Mouse (Mus musculus) CH12.LX (cell line): ENCODE measurements at regions not wholly inside any gene's neighbourhood (a gene's known extent, or its start where the extent isn't known, plus 50 kb on each side); places are given as distances from the start of the nearest gene placed in this dataset.
A peak's percentile ranks its signal among the peaks of the same experiment; 100 is the strongest.
"Not testable (repeated sequence)": the region's sequence is repeated elsewhere in the genome, so short reads cannot be mapped to it uniquely, and the experiment has no call there.

ENCODE experiments used
- DNase-seq: peaks from one replicate; pipeline ENCODE4 v3.0.0-alpha.2; 2013; ENCODE audit errors: extremely low read depth
- H3K27ac ChIP-seq: 2 replicates; pipeline ENCODE4 v1.5.1; 2012; ENCODE audit warnings: low read depth, mild to moderate bottlenecking, control low read depth, moderate library complexity; ENCODE audit not compliant: insufficient read depth
- H3K27me3 ChIP-seq: replicated peaks from 2 replicates; pipeline ENCODE3; 2012; ENCODE audit warnings: inconsistent platforms
- H3K36me3 ChIP-seq, 2 experiments: replicated peaks in 1 of 2; 2 replicates each; pipeline versions ENCODE3 to v1.6.1; 2012; ENCODE audit warnings: inconsistent platforms in 1 of 2, low read length in 1 of 2, mild to moderate bottlenecking in 1 of 2, mixed read lengths in 1 of 2, moderate library complexity in 1 of 2; ENCODE audit not compliant: control insufficient read depth in 1 of 2, insufficient read depth in 1 of 2
- H3K4me1 ChIP-seq, 2 experiments: 2 replicates each; pipeline ENCODE4 v1.6.1; 2012; ENCODE audit warnings: inconsistent platforms in 1 of 2, moderate library complexity in 1 of 2; ENCODE audit not compliant: insufficient read depth in 2 of 2, control insufficient read depth in 1 of 2
- H3K4me2 ChIP-seq: 2 replicates; pipeline ENCODE4 v1.6.1; 2012; ENCODE audit warnings: low read depth, mild to moderate bottlenecking, control low read depth; ENCODE audit not compliant: poor library complexity, insufficient read depth, severe bottlenecking
- H3K4me3 ChIP-seq, 3 experiments: fragments of 150-350 bp in 1 of 3; sonication (generic) in 1 of 3; replicated peaks in 1 of 3; 2 replicates each; pipeline versions ENCODE3 to v1.5.1; 2011 to 2012; ENCODE audit warnings: low read depth in 2 of 3, low read length in 2 of 3, mild to moderate bottlenecking in 2 of 3, moderate library complexity in 2 of 3, control low read depth in 1 of 3, improper control_type of control experiment in 1 of 3, inconsistent platforms in 1 of 3, mixed read lengths in 1 of 3; ENCODE audit not compliant: poor library complexity in 1 of 3
- H3K79me2 ChIP-seq: replicated peaks from 2 replicates; pipeline ENCODE4 v1.6.1; 2012; ENCODE audit warnings: mild to moderate bottlenecking, moderate library complexity; ENCODE audit not compliant: control insufficient read depth, poor library complexity, insufficient read depth, severe bottlenecking; ENCODE audit errors: extremely low read depth
- H3K9ac ChIP-seq: 2 replicates; pipeline ENCODE4 v1.6.1; 2012; ENCODE audit warnings: low read depth, mild to moderate bottlenecking, control low read depth, moderate library complexity; ENCODE audit not compliant: insufficient read depth
- H3K9me3 ChIP-seq: replicated peaks from 2 replicates; pipeline ENCODE3; 2012; ENCODE audit warnings: low read length, inconsistent platforms, mixed read lengths
- BHLHE40 ChIP-seq: IDR thresholded peaks from 2 replicates; pipeline ENCODE4 v1.6.1; 2011; ENCODE audit warnings: mild to moderate bottlenecking, low read depth, low read length, improper control_type of control experiment
- CHD1 ChIP-seq: IDR thresholded peaks from 2 replicates; pipeline ENCODE4 v1.6.1; 2012; ENCODE audit warnings: low read depth, low read length, improper control_type of control experiment, inconsistent platforms
- CTCF ChIP-seq, 2 experiments: IDR thresholded peaks in 1 of 2; conservative IDR thresholded peaks in 1 of 2; 2 replicates each; pipeline ENCODE4 v1.5.1; 2011 to 2012; ENCODE audit warnings: low read depth in 2 of 2, low read length in 2 of 2, improper control_type of control experiment in 1 of 2, inconsistent platforms in 1 of 2, mild to moderate bottlenecking in 1 of 2, moderate library complexity in 1 of 2
- ELF1 ChIP-seq: IDR thresholded peaks from 2 replicates; pipeline ENCODE4 v1.6.1; 2014; ENCODE audit warnings: low read depth, mild to moderate bottlenecking, inconsistent platforms, low read length, improper control_type of control experiment
- EP300 ChIP-seq: IDR thresholded peaks from 2 replicates; pipeline ENCODE4 v1.6.1; 2011; ENCODE audit warnings: low read length, improper control_type of control experiment
- ETS1 ChIP-seq: conservative IDR thresholded peaks from 2 replicates; pipeline ENCODE4 v1.6.1; 2012; ENCODE audit warnings: low read depth, mild to moderate bottlenecking, inconsistent platforms, low read length, improper control_type of control experiment, moderate library complexity
- GABPA ChIP-seq: IDR thresholded peaks from 2 replicates; pipeline ENCODE4 v1.6.1; 2012; ENCODE audit warnings: low read depth, low read length, improper control_type of control experiment, inconsistent platforms; ENCODE audit not compliant: insufficient replicate concordance
- JUND ChIP-seq: conservative IDR thresholded peaks from 2 replicates; pipeline ENCODE4 v1.6.1; 2011; ENCODE audit warnings: low read depth, low read length, improper control_type of control experiment
- MAX ChIP-seq: IDR thresholded peaks from 2 replicates; pipeline ENCODE4 v1.6.1; 2011; ENCODE audit warnings: low read length, improper control_type of control experiment
- MXI1 ChIP-seq: IDR thresholded peaks from 2 replicates; pipeline ENCODE4 v1.6.1; 2011; ENCODE audit warnings: mild to moderate bottlenecking, low read depth, low read length, improper control_type of control experiment
- POLR2A ChIP-seq: IDR thresholded peaks from 2 replicates; pipeline ENCODE4 v1.6.1; 2011; ENCODE audit warnings: low read depth, mild to moderate bottlenecking, improper control_type of control experiment, low read length
- POLR2AphosphoS2 ChIP-seq: IDR thresholded peaks from 2 replicates; pipeline ENCODE4 v1.6.1; 2011; ENCODE audit warnings: low read depth, low read length, improper control_type of control experiment
- RAD21 ChIP-seq: IDR thresholded peaks from 2 replicates; pipeline ENCODE4 v1.6.1; 2011; ENCODE audit warnings: low read depth, mild to moderate bottlenecking, low read length, improper control_type of control experiment, moderate library complexity
- SIN3A ChIP-seq: IDR thresholded peaks from 2 replicates; pipeline ENCODE4 v1.6.1; 2012; ENCODE audit warnings: low read length, improper control_type of control experiment, inconsistent platforms
- TBP ChIP-seq: conservative IDR thresholded peaks from 2 replicates; pipeline ENCODE4 v1.6.1; 2011; ENCODE audit warnings: low read depth, low read length, improper control_type of control experiment
- TCF12 ChIP-seq: IDR thresholded peaks from 2 replicates; pipeline ENCODE4 v1.6.1; 2014; ENCODE audit warnings: low read depth, mild to moderate bottlenecking, inconsistent platforms, low read length, improper control_type of control experiment
- UBTF ChIP-seq: IDR thresholded peaks from 2 replicates; pipeline ENCODE4 v1.6.1; 2012; ENCODE audit warnings: low read depth, mild to moderate bottlenecking, inconsistent platforms, low read length, improper control_type of control experiment, moderate library complexity
- ZMIZ1 ChIP-seq: IDR thresholded peaks from 2 replicates; pipeline ENCODE4 v1.6.1; 2012; ENCODE audit warnings: low read depth, mild to moderate bottlenecking, inconsistent platforms, low read length, improper control_type of control experiment
- ZNF384 ChIP-seq: IDR thresholded peaks from 2 replicates; pipeline ENCODE4 v1.6.1; 2012; ENCODE audit warnings: low read depth, low read length, improper control_type of control experiment, inconsistent platforms
- dilution Hi-C: fragments of 300-500 bp; cut with MboI; formaldehyde crosslinking; loops from 2 replicates; pipeline ENCODE4 v1.14.3; 2020; ENCODE audit warnings: low sequenced_read_pairs; ENCODE audit not compliant: extremely low pct_unique_long_range_greater_than_20kb, extremely low pct_ligation_motif_present
- in situ Hi-C: fragments of 300-500 bp; cut with MboI; formaldehyde crosslinking; loops from 3 replicates; pipeline ENCODE4 v1.14.3; 2019; ENCODE audit warnings: low sequenced_read_pairs, low pct_ligation_motif_present, low pct_unique_long_range_greater_than_20kb, mixed read lengths

- H3K9ac ChIP-seq, H3K4me1 ChIP-seq, dilution Hi-C loops, H3K79me2 ChIP-seq, H3K27me3 ChIP-seq, H3K9me3 ChIP-seq, DNase-seq, in situ Hi-C loops, H3K27ac ChIP-seq, H3K4me3 ChIP-seq, H3K4me2 ChIP-seq, H3K36me3 ChIP-seq: not testable (repeated sequence)
These were observed 91.7 kb upstream of the Slc22a30 start for GRCm38 (mm10) chr19:8496561-8496960.

GRCm38 (mm10) chr19:8497526-8497925, 92.6 kb upstream of the Slc22a30 start:
- H3K27ac ChIP-seq, H3K27me3 ChIP-seq, H3K36me3 ChIP-seq, H3K4me1 ChIP-seq, H3K4me3 ChIP-seq, in situ Hi-C loops, H3K9ac ChIP-seq, H3K4me2 ChIP-seq, dilution Hi-C loops, H3K79me2 ChIP-seq, DNase-seq, H3K9me3 ChIP-seq: not testable (repeated sequence)

- peak; percentile 43 for DNase-seq
- H3K27ac ChIP-seq, H3K4me1 ChIP-seq, H3K9me3 ChIP-seq, H3K36me3 ChIP-seq, dilution Hi-C loops, H3K79me2 ChIP-seq, H3K9ac ChIP-seq, in situ Hi-C loops, H3K27me3 ChIP-seq: not testable (repeated sequence)
- TF ChIP-seq CTCF (conservative IDR thresholded peaks at IDR 0.05 in 1 of 2, IDR thresholded peaks at IDR 0.05 in 1 of 2; ENCODE audit: low read depth in 2 of 2, low read length in 2 of 2), result peak in 1 of 2 experiments; percentile 24; a peak in 2 of 4 replicates
- TF ChIP-seq JUND, result 0 out of 2 replicates have a peak, but pooled peaks have one; percentile 0
- Histone ChIP-seq H3K4me3 (peak overlapping the region in 1 of 3 experiments; percentile 30), H3K4me2 (peak overlapping the region; percentile 72; the same call in 1 of the 2 replicates)
These were observed 73.3 kb upstream of the Slc22a8 start for GRCm38 (mm10) chr19:8517721-8518120.

- Histone ChIP-seq H3K9ac (no peak overlapping the region), H3K79me2 (no peaks in the 10 kb centered on the region), H3K27ac (no peak overlapping the region), H3K4me2 (peak overlapping the region; percentile 72), H3K4me3 (peak overlapping the region in 2 of 3 experiments; percentile 30 to 34), H3K9me3 (no peaks in the 10 kb centered on the region), H3K27me3 (no peaks in the 10 kb centered on the region), H3K4me1 (no peaks in the 10 kb centered on the region), H3K36me3 (no peaks in the 10 kb centered on the region)
- dilution Hi-C loops, result no loop called here
- peak; percentile 94 for DNase-seq
- in situ Hi-C loops, result no loop called here
- peak; percentile 34 for TF ChIP-seq JUND
- TF ChIP-seq CTCF (conservative IDR thresholded peaks at IDR 0.05 in 1 of 2, IDR thresholded peaks at IDR 0.05 in 1 of 2; ENCODE audit: low read depth in 2 of 2, low read length in 2 of 2), result no peak
- TF ChIP-seq POLR2A, result no peak
- TF ChIP-seq EP300, result peak; percentile 92
- TF ChIP-seq POLR2AphosphoS2, result no peak
- TF ChIP-seq TCF12, result peak; percentile 59; the same call in 1 of the 2 replicates
- 0 out of 2 replicates have a peak, but pooled peaks have one; percentile 22 for TF ChIP-seq TBP
- TF ChIP-seq SIN3A, result peak; percentile 55; the same call in 1 of the 2 replicates
- TF ChIP-seq BHLHE40, result peak; percentile 89
- TF ChIP-seq ELF1, result 0 out of 2 replicates have a peak, but pooled peaks have one; percentile 39
- 0 out of 2 replicates have a peak, but pooled peaks have one; percentile 35 for TF ChIP-seq ZMIZ1
- peak; percentile 90 for TF ChIP-seq MAX
- TF ChIP-seq GABPA, result no peak
- TF ChIP-seq UBTF, result no peak
- no peak for TF ChIP-seq RAD21
- 0 out of 2 replicates have a peak, but pooled peaks have one; percentile 33 for TF ChIP-seq MXI1
- no peak for TF ChIP-seq CHD1
- peak; percentile 87 for TF ChIP-seq ETS1
- no peak for TF ChIP-seq ZNF384
These were observed 72.8 kb upstream of the Slc22a8 start for GRCm38 (mm10) chr19:8518273-8518672.
